Mouse (Mus musculus) small intestine, adult 2 months (tissue): ENCODE results near the gene Elmo1.

Experiments used
- CTCF ChIP-seq: fragments of 200-500 bp; IDR thresholded peaks from 2 replicates; pipeline ENCODE4 v1.5.1; 2012; ENCODE audit warnings: low read depth, mild to moderate bottlenecking, control low read depth, inconsistent platforms, low read length, moderate library complexity, mixed read lengths; ENCODE audit not compliant: insufficient replicate concordance, insufficient read length; ENCODE audit errors: extremely low read depth
- POLR2A ChIP-seq: fragments of 200-500 bp; IDR thresholded peaks from 2 replicates; pipeline ENCODE4 v1.6.1; 2012; ENCODE audit warnings: low read depth, mild to moderate bottlenecking, control low read depth, inconsistent platforms, low read length, moderate library complexity

GRCm38 (mm10) chr13:20320232-20320631 is 229.8 kb downstream of the Elmo1 start:
- no peak for TF ChIP-seq CTCF
- no peak for TF ChIP-seq POLR2A
